Mouse (Mus musculus) hindbrain, embryonic 15.5 days (tissue): ENCODE data around the gene Olfr145. TPM values are rescaled to one million over a fixed set of nuclear protein-coding genes. Genes with fewer than 3 reads are reported as not detected.

Experiments used
- ATAC-seq: fragments of 200-750 bp; cut with Nextera tagmentation; 2 replicates; pipeline ENCODE4 v1.8.0; 2017; ENCODE audit warnings: low read depth, moderate number of reproducible peaks, moderate TSS enrichment; ENCODE audit not compliant: low FRiP score
- H3K27ac ChIP-seq: fragments of 300-500 bp; sonication (generic); replicated peaks from 2 replicates; pipeline ENCODE4 v1.5.1; 2015; ENCODE audit warnings: mild to moderate bottlenecking, inconsistent platforms
- H3K27me3 ChIP-seq: fragments of 300-500 bp; sonication (generic); 2 replicates; pipeline ENCODE4 v1.6.1; 2015; ENCODE audit warnings: control low read depth, inconsistent platforms
- H3K36me3 ChIP-seq: fragments of 300-500 bp; sonication (generic); 2 replicates; pipeline ENCODE4 v1.6.1; 2015; ENCODE audit warnings: control low read depth, inconsistent platforms
- H3K4me1 ChIP-seq: fragments of 300-500 bp; sonication (generic); replicated peaks from 2 replicates; pipeline ENCODE4 v1.6.1; 2015; ENCODE audit warnings: control low read depth, inconsistent platforms
- H3K4me2 ChIP-seq: fragments of 300-500 bp; sonication (generic); 2 replicates; pipeline ENCODE4 v1.6.1; 2015; ENCODE audit warnings: moderate library complexity, mild to moderate bottlenecking, inconsistent platforms
- H3K4me3 ChIP-seq: fragments of 300-500 bp; sonication (generic); 2 replicates; pipeline ENCODE4 v1.5.1; 2015; ENCODE audit warnings: mild to moderate bottlenecking, inconsistent platforms
- H3K9ac ChIP-seq: fragments of 300-500 bp; sonication (generic); 2 replicates; pipeline ENCODE4 v1.6.1; 2015; ENCODE audit warnings: inconsistent platforms
- H3K9me3 ChIP-seq: fragments of 300-500 bp; sonication (generic); 2 replicates; pipeline ENCODE4 v1.6.1; 2016; ENCODE audit warnings: control low read depth, inconsistent platforms
- WGBS: fragments of 180-500 bp; shearing (Covaris S2); methylation state at CpG from one replicate; pipeline ENCODE4 v1.1.7; 2015; 5-methylcytosine and 5-hydroxymethylcytosine counted together
- polyA plus RNA-seq: library from polyadenylated mRNA; unstranded; fragments of >200 nt; fragmentation: Nextera tagmentation; extraction: Ambion mirVana; gene quantifications from 2 replicates; pipeline ENCODE4 v1.2.1, GENCODE M21; 2015

Olfr145 gene
- not detected in 2 replicates for polyA plus RNA-seq

- Histone ChIP-seq H3K9me3 (no peaks in the 10 kb centered on the region), H3K4me2 (no peak within 1 kb of the TSS), H3K4me1 (no peaks in the 10 kb centered on the region), H3K27ac (no peak within 1 kb of the TSS), H3K9ac (no peak within 1 kb of the TSS), H3K36me3 (no peaks in the 10 kb centered on the region), H3K27me3 (no peaks in the 10 kb centered on the region), H3K4me3 (no peak within 1 kb of the TSS)
- no peak for ATAC-seq
- 20% methylated on average over 2 of the region's 2 CpGs for WGBS
These were observed at the start of gene Olfr145 for GRCm38 (mm10) chr9:37896661-37897060. TSS of gene Olfr145 (plus strand) at chr9:37896724.

- H3K4me2 ChIP-seq: no peak overlapping the region
- H3K4me1 ChIP-seq: no peaks in the 10 kb centered on the region
- no peak overlapping the region for H3K9ac ChIP-seq
- H3K4me3 ChIP-seq: no peak overlapping the region
- no peaks in the 10 kb centered on the region for H3K27me3 ChIP-seq
- H3K9me3 ChIP-seq: no peaks in the 10 kb centered on the region
- ATAC-seq: no peak
- H3K36me3 ChIP-seq: no peaks in the 10 kb centered on the region
- H3K27ac ChIP-seq: no peak overlapping the region
- WGBS: 86% methylated on average over 2 of the region's 2 CpGs
These were observed 47.3 kb upstream of the Olfr145 start for GRCm38 (mm10) chr9:37849267-37849666.

- no peaks in the 10 kb centered on the region for H3K9me3 ChIP-seq
- no peak within 1 kb of the TSS for H3K27ac ChIP-seq
- no peaks in the 10 kb centered on the region for H3K36me3 ChIP-seq
- no peaks in the 10 kb centered on the region for H3K27me3 ChIP-seq
- no peak within 1 kb of the TSS for H3K9ac ChIP-seq
- H3K4me3 ChIP-seq: no peak within 1 kb of the TSS
- WGBS: 78% methylated on average over 4 of the region's 4 CpGs
- H3K4me2 ChIP-seq: no peak within 1 kb of the TSS
- no peak for ATAC-seq
- H3K4me1 ChIP-seq: no peaks in the 10 kb centered on the region
These were observed 42.6 kb upstream of the Olfr145 start, which contains the start of gene Olfr877 for GRCm38 (mm10) chr9:37853969-37854368. TSS of gene Olfr877 (plus strand) at chr9:37854269.

- no peak overlapping the region for H3K4me3 ChIP-seq
- H3K9ac ChIP-seq: no peak overlapping the region
- no peaks in the 10 kb centered on the region for H3K36me3 ChIP-seq
- no peaks in the 10 kb centered on the region for H3K27me3 ChIP-seq
- no peaks in the 10 kb centered on the region for H3K4me1 ChIP-seq
- no peak for ATAC-seq
- no peak overlapping the region for H3K27ac ChIP-seq
- no peaks in the 10 kb centered on the region for H3K9me3 ChIP-seq
- WGBS: 64% methylated on average over 1 of the region's 1 CpGs
- H3K4me2 ChIP-seq: no peak overlapping the region
These were observed 33.2 kb upstream of the Olfr145 start for GRCm38 (mm10) chr9:37863325-37863724.

GRCm38 (mm10) chr9:37870246-37870645 is 26.3 kb upstream of the Olfr145 start:
- WGBS: 67% methylated on average over 1 of the region's 1 CpGs
- Histone ChIP-seq H3K4me3 (no peak overlapping the region), H3K9me3 (no peaks in the 10 kb centered on the region), H3K36me3 (no peaks in the 10 kb centered on the region), H3K9ac (no peak overlapping the region), H3K27ac (no peak overlapping the region), H3K4me2 (no peak overlapping the region), H3K4me1 (no peaks in the 10 kb centered on the region), H3K27me3 (no peaks in the 10 kb centered on the region)
- ATAC-seq: no peak

- ATAC-seq: no peak
- H3K36me3 ChIP-seq: no peaks in the 10 kb centered on the region
- no peak overlapping the region for H3K9ac ChIP-seq
- 79% methylated on average over 1 of the region's 1 CpGs for WGBS
- no peak overlapping the region for H3K4me2 ChIP-seq
- H3K27me3 ChIP-seq: no peaks in the 10 kb centered on the region
- no peak overlapping the region for H3K4me3 ChIP-seq
- no peaks in the 10 kb centered on the region for H3K9me3 ChIP-seq
- H3K27ac ChIP-seq: no peak overlapping the region
- H3K4me1 ChIP-seq: no peaks in the 10 kb centered on the region
These were observed 25.4 kb upstream of the Olfr145 start for GRCm38 (mm10) chr9:37871097-37871496.

- Histone ChIP-seq H3K27ac (no peak overlapping the region), H3K4me1 (no peaks in the 10 kb centered on the region), H3K9ac (no peak overlapping the region), H3K9me3 (no peaks in the 10 kb centered on the region), H3K4me2 (no peak overlapping the region), H3K27me3 (no peaks in the 10 kb centered on the region), H3K36me3 (no peaks in the 10 kb centered on the region), H3K4me3 (no peak overlapping the region)
- WGBS: 63% methylated on average over 1 of the region's 1 CpGs
- no peak for ATAC-seq
These were observed 25.0 kb upstream of the Olfr145 start for GRCm38 (mm10) chr9:37871536-37871935.

- no peak for ATAC-seq
- no peak overlapping the region for H3K4me3 ChIP-seq
- H3K9me3 ChIP-seq: no peaks in the 10 kb centered on the region
- 32% methylated on average over 2 of the region's 2 CpGs for WGBS
- no peak overlapping the region for H3K4me2 ChIP-seq
- H3K27me3 ChIP-seq: no peaks in the 10 kb centered on the region
- no peaks in the 10 kb centered on the region for H3K4me1 ChIP-seq
- H3K9ac ChIP-seq: no peak overlapping the region
- no peak overlapping the region for H3K27ac ChIP-seq
- no peaks in the 10 kb centered on the region for H3K36me3 ChIP-seq
These were observed 5.6 kb upstream of the Olfr145 start for GRCm38 (mm10) chr9:37890960-37891359.

GRCm38 (mm10) chr9:37905555-37905954 is 9.0 kb downstream of the Olfr145 start:
- H3K36me3 ChIP-seq: no peaks in the 10 kb centered on the region
- H3K4me2 ChIP-seq: no peak overlapping the region
- no peaks in the 10 kb centered on the region for H3K4me1 ChIP-seq
- ATAC-seq: no peak
- H3K27me3 ChIP-seq: no peaks in the 10 kb centered on the region
- 73% methylated on average over 3 of the region's 3 CpGs for WGBS
- no peak overlapping the region for H3K9ac ChIP-seq
- H3K4me3 ChIP-seq: no peak overlapping the region
- H3K9me3 ChIP-seq: no peaks in the 10 kb centered on the region
- no peak overlapping the region for H3K27ac ChIP-seq

- ATAC-seq: no peak
These were observed 21.0 kb downstream of the Olfr145 start, which contains the start of gene Olfr878 for GRCm38 (mm10) chr9:37917540-37917939. TSS of gene Olfr878 (plus strand) at chr9:37917840.

GRCm38 (mm10) chr9:37918018-37918417 is 21.5 kb downstream of the Olfr145 start:
- no peak overlapping the region for H3K27ac ChIP-seq
- H3K36me3 ChIP-seq: no peaks in the 10 kb centered on the region
- no peaks in the 10 kb centered on the region for H3K27me3 ChIP-seq
- ATAC-seq: no peak
- no peak overlapping the region for H3K4me2 ChIP-seq
- no peak overlapping the region for H3K4me3 ChIP-seq
- WGBS: 74% methylated on average over 1 of the region's 1 CpGs
- H3K4me1 ChIP-seq: no peaks in the 10 kb centered on the region
- H3K9me3 ChIP-seq: no peaks in the 10 kb centered on the region
- no peak overlapping the region for H3K9ac ChIP-seq

More at GRCm38 (mm10) chr9:37917540-37917939, 21.0 kb downstream of the Olfr145 start, which contains the start of gene Olfr878:
- no peak within 1 kb of the TSS for H3K27ac ChIP-seq
- H3K9ac ChIP-seq: no peak within 1 kb of the TSS
- no peaks in the 10 kb centered on the region for H3K36me3 ChIP-seq
- no peaks in the 10 kb centered on the region for H3K4me1 ChIP-seq
- WGBS: 77% methylated on average over 2 of the region's 2 CpGs
- H3K9me3 ChIP-seq: no peaks in the 10 kb centered on the region
- H3K27me3 ChIP-seq: no peaks in the 10 kb centered on the region
- no peak within 1 kb of the TSS for H3K4me3 ChIP-seq
- no peak within 1 kb of the TSS for H3K4me2 ChIP-seq

GRCm38 (mm10) chr9:37924194-37924593 is 27.7 kb downstream of the Olfr145 start:
- Histone ChIP-seq H3K36me3 (no peaks in the 10 kb centered on the region), H3K4me3 (no peak overlapping the region), H3K27me3 (no peaks in the 10 kb centered on the region), H3K4me2 (no peak overlapping the region), H3K9ac (no peak overlapping the region), H3K4me1 (no peaks in the 10 kb centered on the region), H3K9me3 (no peaks in the 10 kb centered on the region), H3K27ac (no peak overlapping the region)
- no peak for ATAC-seq
- 85% methylated on average over 5 of the region's 5 CpGs for WGBS

- no peaks in the 10 kb centered on the region for H3K4me1 ChIP-seq
- H3K27ac ChIP-seq: no peak overlapping the region
- H3K27me3 ChIP-seq: no peaks in the 10 kb centered on the region
- ATAC-seq: no peak
- WGBS: 73% methylated on average over 2 of the region's 2 CpGs
- no peaks in the 10 kb centered on the region for H3K9me3 ChIP-seq
- H3K4me3 ChIP-seq: no peak overlapping the region
- H3K36me3 ChIP-seq: no peaks in the 10 kb centered on the region
- no peak overlapping the region for H3K9ac ChIP-seq
- H3K4me2 ChIP-seq: no peak overlapping the region
These were observed 28.9 kb downstream of the Olfr145 start for GRCm38 (mm10) chr9:37925445-37925844.
